Mouse (Mus musculus) heart, postnatal 0 days (tissue): ENCODE data around the gene Odf3. TPM values are rescaled to one million over a fixed set of nuclear protein-coding genes. Genes with fewer than 3 reads are reported as not detected.
"Not testable (repeated sequence)": the region's sequence is repeated elsewhere in the genome, so short reads cannot be mapped to it uniquely, and the experiment has no call there.

Experiments used
- ATAC-seq: fragments of 200-750 bp; cut with Nextera tagmentation; 2 replicates; pipeline ENCODE4 v1.8.0; 2017; ENCODE audit warnings: low read depth, moderate number of reproducible peaks, moderate library complexity; ENCODE audit not compliant: insufficient read depth
- DNase-seq: peaks from one replicate; pipeline ENCODE4 v3.0.0-alpha.2; 2016; ENCODE audit warnings: low spot score
- H3K27ac ChIP-seq: fragments of 300-500 bp; sonication (generic); 2 replicates; pipeline ENCODE4 v1.5.1; 2014; ENCODE audit warnings: low read depth, mild to moderate bottlenecking
- H3K27me3 ChIP-seq: fragments of 300-500 bp; sonication (generic); 2 replicates; pipeline ENCODE4 v1.6.1; 2014; ENCODE audit warnings: low read length, mixed read lengths; ENCODE audit not compliant: control insufficient read depth, insufficient read depth
- H3K36me3 ChIP-seq: fragments of 300-500 bp; sonication (generic); replicated peaks from 2 replicates; pipeline ENCODE4 v1.6.1; 2014; ENCODE audit warnings: low read length, mixed read lengths; ENCODE audit not compliant: control insufficient read depth, insufficient read depth
- H3K4me1 ChIP-seq: fragments of 300-500 bp; sonication (generic); 2 replicates; pipeline ENCODE4 v1.6.1; 2014; ENCODE audit warnings: antibody characterized with exemption; ENCODE audit not compliant: control insufficient read depth, insufficient read depth
- H3K4me2 ChIP-seq: fragments of 300-500 bp; sonication (generic); 2 replicates; pipeline ENCODE4 v1.6.1; 2014; ENCODE audit warnings: low read depth, mild to moderate bottlenecking, low read length, moderate library complexity
- H3K4me3 ChIP-seq: fragments of 300-500 bp; sonication (generic); 2 replicates; pipeline ENCODE4 v1.5.1; 2014; ENCODE audit warnings: low read depth, low read length
- H3K9ac ChIP-seq: fragments of 300-500 bp; sonication (generic); replicated peaks from 2 replicates; pipeline ENCODE4 v1.6.1; 2014; ENCODE audit warnings: low read depth, low read length, mixed read lengths
- H3K9me3 ChIP-seq: fragments of 300-500 bp; sonication (generic); replicated peaks from 2 replicates; pipeline ENCODE4 v1.6.1; 2016; ENCODE audit warnings: low read length; ENCODE audit not compliant: control insufficient read depth
- CTCF ChIP-seq: IDR thresholded peaks from 2 replicates; pipeline ENCODE4 v1.5.1; 2016; ENCODE audit warnings: antibody characterized with exemption, control low read depth, low read depth
- EP300 ChIP-seq: IDR thresholded peaks from 2 replicates; pipeline ENCODE4 v1.6.1; 2016; ENCODE audit warnings: antibody characterized with exemption, low read depth
- WGBS: fragments of 180-500 bp; shearing (Covaris S2); extraction: QIAGEN DNeasy Blood & Tissue Kit; methylation state at CpG from one replicate; pipeline ENCODE4 v1.1.7; 2014; 5-methylcytosine and 5-hydroxymethylcytosine counted together
- polyA plus RNA-seq: library from polyadenylated mRNA; unstranded; fragments of >200 nt; fragmentation: Nextera tagmentation; extraction: Ambion mirVana; gene quantifications from 2 replicates; pipeline ENCODE4 v1.2.1, GENCODE M21; 2015
- total RNA-seq: library from RNA; depleted of rRNA; stranded (reverse); fragments of >200 nt; gene quantifications from 2 replicates; pipeline ENCODE4 v1.2.3, GENCODE M21; 2014; ENCODE audit warnings: low replicate concordance

Gene Odf3
- total and polyA plus RNA-seq, 2 experiments from 2014 or later: not detected

GRCm38 (mm10) chr7:140879355-140879754 lies 31.8 kb downstream of the Odf3 start:
- ATAC-seq: no peak
- no peaks in the 10 kb centered on the region for H3K9me3 ChIP-seq
- no peak overlapping the region for H3K4me2 ChIP-seq
- DNase-seq: no peak
- H3K4me1 ChIP-seq: peaks cover 13% of the 10 kb centered on the region
- TF ChIP-seq EP300 (no peak), CTCF (no peak)
- WGBS: 67% methylated on average over 7 of the region's 7 CpGs
- no peaks in the 10 kb centered on the region for H3K27me3 ChIP-seq
- H3K4me3 ChIP-seq: no peak overlapping the region
- H3K9ac ChIP-seq: peak overlapping the region; percentile 20; the same call in 1 of the 2 replicates
- H3K36me3 ChIP-seq: peaks cover 39% of the 10 kb centered on the region
- no peak overlapping the region for H3K27ac ChIP-seq

GRCm38 (mm10) chr7:140880419-140880818 lies 32.8 kb downstream of the Odf3 start:
- Histone ChIP-seq H3K9ac (0 out of 2 replicates have a peak overlapping the region, but pooled peaks have one; percentile 28), H3K4me2 (peak overlapping the region; percentile 89), H3K4me1 (peaks cover 13% of the 10 kb centered on the region), H3K4me3 (peak overlapping the region; percentile 96; the same call in 1 of the 2 replicates), H3K27ac (peak overlapping the region; percentile 0; the same call in 1 of the 2 replicates), H3K36me3 (peaks cover 34% of the 10 kb centered on the region), H3K27me3 (no peaks in the 10 kb centered on the region), H3K9me3 (no peaks in the 10 kb centered on the region)
- WGBS: 67% methylated on average over 3 of the region's 3 CpGs
- DNase-seq (no peak), ATAC-seq (no peak)
- TF ChIP-seq CTCF: no peak
- no peak for TF ChIP-seq EP300

GRCm38 (mm10) chr7:140880865-140881515 lies 33.4 kb downstream of the Odf3 start:
- peak overlapping the region; percentile 96 for H3K4me3 ChIP-seq

GRCm38 (mm10) chr7:140881696-140882468 lies 34.3 kb downstream of the Odf3 start, which contains the start of the genes Psmd13 and Sirt3:
Psmd13 (plus strand) TSS chr7:140881968.
Sirt3 (minus strand) TSS chr7:140882309.
- peak; percentile 96 for ATAC-seq
- WGBS: under 1% methylated on average over 59 of the region's 59 CpGs
- peak within 1 kb of the TSS; percentile 89 for H3K4me2 ChIP-seq

More at GRCm38 (mm10) chr7:140880865-140881515, 33.4 kb downstream of the Odf3 start:
- H3K9me3 ChIP-seq: no peaks in the 10 kb centered on the region
- peak; percentile 48 for DNase-seq
- peak overlapping the region; percentile 89 for H3K4me2 ChIP-seq
- peak overlapping the region; percentile 75 for H3K9ac ChIP-seq
- TF ChIP-seq CTCF (no peak), EP300 (no peak)
- H3K36me3 ChIP-seq: peaks cover 33% of the 10 kb centered on the region
- peak overlapping the region; percentile 86 for H3K27ac ChIP-seq
- peaks cover 13% of the 10 kb centered on the region for H3K4me1 ChIP-seq
- no peaks in the 10 kb centered on the region for H3K27me3 ChIP-seq
- 0 out of 2 replicates have a peak, but pooled peaks have one; percentile 22 for ATAC-seq
- WGBS: 6% methylated on average over 8 of the region's 8 CpGs

GRCm38 (mm10) chr7:140882469-140882803 lies 34.8 kb downstream of the Odf3 start:
- peaks cover 33% of the 10 kb centered on the region for H3K36me3 ChIP-seq
- peak overlapping the region; percentile 96 for H3K4me3 ChIP-seq
- no peaks in the 10 kb centered on the region for H3K9me3 ChIP-seq
- peak; percentile 13 for DNase-seq
- WGBS: under 1% methylated on average over 12 of the region's 12 CpGs
- peaks cover 13% of the 10 kb centered on the region for H3K4me1 ChIP-seq
- ATAC-seq: peak; percentile 19
- H3K4me2 ChIP-seq: peak overlapping the region; percentile 89
- peak overlapping the region; percentile 75 for H3K9ac ChIP-seq
- peak overlapping the region; percentile 86 for H3K27ac ChIP-seq
- TF ChIP-seq EP300 (no peak), CTCF (no peak)
- H3K27me3 ChIP-seq: no peaks in the 10 kb centered on the region

More at GRCm38 (mm10) chr7:140881696-140882468, 34.3 kb downstream of the Odf3 start, which contains the start of the genes Psmd13 and Sirt3:
- H3K4me3 ChIP-seq: peak within 1 kb of the TSS; percentile 96
- DNase-seq: peak; percentile 93
- H3K9ac ChIP-seq: peak within 1 kb of the TSS; percentile 75
- H3K4me1 ChIP-seq: peaks cover 13% of the 10 kb centered on the region
- H3K36me3 ChIP-seq: peaks cover 33% of the 10 kb centered on the region
- no peaks in the 10 kb centered on the region for H3K27me3 ChIP-seq
- peak within 1 kb of the TSS; percentile 86 for H3K27ac ChIP-seq
- peak; percentile 43; the same call in 1 of the 2 replicates for TF ChIP-seq EP300
- no peak; the same call in 1 of the 2 replicates for TF ChIP-seq CTCF
- no peaks in the 10 kb centered on the region for H3K9me3 ChIP-seq

- 96% methylated on average over 16 of the region's 16 CpGs for WGBS
Observed at GRCm38 (mm10) chr7:140890636-140891035, 43.0 kb downstream of the Odf3 start.

More at GRCm38 (mm10) chr7:140890636-140891035, 43.0 kb downstream of the Odf3 start:
- H3K27me3 ChIP-seq, H3K9me3 ChIP-seq, DNase-seq, H3K4me3 ChIP-seq, H3K4me2 ChIP-seq, H3K9ac ChIP-seq, H3K27ac ChIP-seq, ATAC-seq, H3K4me1 ChIP-seq: not testable (repeated sequence)
- H3K36me3 ChIP-seq: peaks cover 77% of the 10 kb centered on the region
